Mouse (Mus musculus): ENCODE results near the gene Eml6. TPM values are rescaled to one million over a fixed set of nuclear protein-coding genes. Genes with fewer than 3 reads are reported as not detected.

Eml6 gene
- total RNA-seq, 2 experiments from 2014 or later: 23.5 to 27.5 TPM

DNA sequence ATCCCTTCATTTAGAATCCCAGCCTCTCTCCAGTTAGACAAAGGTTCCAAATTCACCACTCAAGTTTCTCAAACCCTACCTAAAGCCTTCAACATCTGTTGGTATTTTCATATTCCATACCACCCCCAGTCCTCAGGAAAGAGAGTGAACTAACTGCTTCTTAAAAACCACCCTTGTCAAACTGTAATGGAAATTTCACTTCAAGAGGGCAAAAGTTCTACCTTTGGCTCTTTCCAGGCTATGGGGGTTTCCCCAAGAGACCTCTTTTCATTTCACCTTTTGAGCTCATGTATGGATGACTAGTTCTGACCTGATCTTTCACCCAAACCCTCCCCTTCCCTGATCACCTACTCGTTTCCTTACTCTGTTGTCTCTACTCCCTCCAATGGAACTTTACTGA lies 226.0 kb downstream of the Eml6 start:
- DNase-seq (ENCODE audit: extremely low spot score in 1 of 2, low spot score in 1 of 2): no peak

DNA sequence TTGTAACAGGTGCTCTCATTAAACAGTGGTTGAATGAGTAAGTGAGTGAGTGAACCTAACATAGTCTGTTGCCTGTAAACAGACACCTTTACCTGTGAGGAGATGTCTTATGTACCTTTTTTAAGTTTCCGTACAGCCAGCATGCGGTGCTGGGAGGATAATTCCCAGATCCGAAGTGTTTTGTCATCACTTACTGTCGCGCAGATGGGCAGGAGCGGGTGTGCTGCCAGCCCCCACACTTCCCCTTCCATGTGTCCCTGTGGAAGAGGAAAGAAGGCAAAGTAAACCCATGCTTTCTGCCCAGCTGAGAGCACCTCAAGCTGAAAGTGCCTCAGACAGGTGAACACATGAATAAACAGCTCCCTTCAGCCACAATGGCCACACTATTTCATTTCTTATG lies 230.7 kb downstream of the Eml6 start:
- DNase-seq (ENCODE audit: extremely low spot score in 1 of 2, low spot score in 1 of 2): peak in 1 of 2 experiments; percentile 46

DNA sequence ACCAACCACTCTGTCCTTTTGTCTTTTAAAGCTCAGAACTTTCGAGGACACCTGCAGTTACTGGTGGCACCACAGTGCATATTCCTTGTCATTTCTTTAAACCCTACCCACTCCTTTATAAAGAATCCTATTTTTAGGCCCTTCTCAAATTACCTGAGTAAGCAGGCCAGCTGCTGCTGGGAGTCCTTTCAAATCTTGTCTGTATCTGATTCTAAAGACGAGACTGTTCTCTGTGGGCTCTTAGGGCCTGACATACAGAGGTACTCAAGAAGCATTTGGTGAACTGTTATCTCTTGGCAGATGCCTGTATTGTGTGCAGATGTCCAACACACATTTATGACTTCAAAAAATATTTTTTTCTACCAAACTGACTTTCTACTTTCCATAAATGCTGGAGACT lies 231.4 kb downstream of the Eml6 start:
- no peak for DNase-seq (ENCODE audit: extremely low spot score in 1 of 2, low spot score in 1 of 2)

DNA sequence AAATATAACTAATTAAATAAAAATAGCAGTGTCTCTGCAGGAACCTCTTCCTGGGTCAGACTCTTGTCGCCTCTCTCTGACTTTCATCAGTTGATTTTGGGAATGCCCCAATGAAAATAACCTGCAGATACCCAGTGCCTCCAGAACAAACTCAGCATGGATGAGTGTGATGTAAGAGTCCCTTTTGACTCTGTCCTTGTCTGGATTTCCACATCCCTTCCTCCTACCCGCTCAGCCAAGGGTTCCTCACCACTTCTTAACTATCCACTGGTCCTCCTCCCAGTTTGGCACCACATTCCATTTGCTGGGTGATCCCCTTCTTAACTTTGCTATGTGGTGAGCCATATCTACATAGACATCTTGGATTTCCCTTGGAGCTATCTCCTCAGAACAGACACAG lies 235.0 kb downstream of the Eml6 start:
- DNase-seq (ENCODE audit: extremely low spot score in 1 of 2, low spot score in 1 of 2): no peak

DNA sequence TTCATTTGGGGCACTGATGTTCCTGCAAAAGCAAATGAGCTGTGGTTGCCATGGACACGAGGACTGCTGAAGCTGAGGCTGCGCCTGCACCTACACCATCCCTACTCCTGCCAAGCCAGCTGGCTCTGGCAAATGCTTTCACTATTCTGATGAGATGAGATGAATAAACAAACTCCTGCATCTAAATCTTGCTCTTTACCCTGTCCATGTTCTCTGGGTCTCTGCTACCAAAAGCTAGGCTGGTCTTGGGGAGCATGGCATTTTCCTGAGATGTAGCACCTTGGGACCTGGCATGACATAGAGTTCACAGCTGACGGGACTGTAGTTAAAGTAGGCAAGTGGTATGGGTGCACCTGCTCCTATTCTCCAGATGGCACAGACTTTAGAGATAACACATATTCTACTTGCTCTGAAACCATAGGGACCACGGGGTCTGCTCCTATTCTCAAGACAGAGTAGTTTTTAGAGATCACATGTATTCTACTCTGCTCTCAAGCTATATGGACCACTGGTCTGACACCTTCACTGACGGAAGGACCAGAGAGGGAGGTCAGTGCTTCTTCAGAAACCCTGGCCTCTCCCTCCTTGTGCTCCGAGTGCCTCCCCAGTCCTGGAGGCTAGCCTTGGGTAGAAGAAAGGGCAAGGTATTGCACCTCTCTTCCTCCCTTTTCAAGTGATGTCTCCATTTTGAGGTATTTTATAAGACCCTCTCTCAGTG lies 236.8 kb downstream of the Eml6 start:
- peak; percentile 56 to 61 for DNase-seq (ENCODE audit: extremely low spot score in 1 of 2, low spot score in 1 of 2)

GRCm38 (mm10) chr11:29788499-29788898 lies 237.3 kb downstream of the Eml6 start:
- no peak for DNase-seq (ENCODE audit: extremely low spot score in 1 of 2, low spot score in 1 of 2)

DNA sequence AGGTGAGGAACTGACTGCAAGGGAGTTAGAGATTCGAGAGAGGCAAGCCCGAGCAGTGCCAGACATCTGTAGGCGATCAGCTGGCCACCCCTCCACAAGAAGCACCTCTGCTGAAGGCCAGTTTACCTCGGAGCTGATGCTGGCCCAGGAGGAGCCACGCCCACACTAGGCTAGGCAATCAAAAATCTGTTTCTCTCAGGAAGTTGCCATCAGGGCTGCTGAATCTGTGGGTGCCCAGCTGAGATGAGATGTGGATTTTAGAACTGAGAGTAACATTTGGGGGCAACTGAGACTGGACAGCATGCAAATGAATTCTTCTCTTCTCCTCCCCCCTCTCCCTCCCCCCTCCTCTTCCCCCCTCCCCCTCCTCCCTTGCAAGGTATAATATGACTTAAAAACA lies 238.4 kb downstream of the Eml6 start:
- DNase-seq (ENCODE audit: extremely low spot score in 1 of 2, low spot score in 1 of 2): no peak

DNA sequence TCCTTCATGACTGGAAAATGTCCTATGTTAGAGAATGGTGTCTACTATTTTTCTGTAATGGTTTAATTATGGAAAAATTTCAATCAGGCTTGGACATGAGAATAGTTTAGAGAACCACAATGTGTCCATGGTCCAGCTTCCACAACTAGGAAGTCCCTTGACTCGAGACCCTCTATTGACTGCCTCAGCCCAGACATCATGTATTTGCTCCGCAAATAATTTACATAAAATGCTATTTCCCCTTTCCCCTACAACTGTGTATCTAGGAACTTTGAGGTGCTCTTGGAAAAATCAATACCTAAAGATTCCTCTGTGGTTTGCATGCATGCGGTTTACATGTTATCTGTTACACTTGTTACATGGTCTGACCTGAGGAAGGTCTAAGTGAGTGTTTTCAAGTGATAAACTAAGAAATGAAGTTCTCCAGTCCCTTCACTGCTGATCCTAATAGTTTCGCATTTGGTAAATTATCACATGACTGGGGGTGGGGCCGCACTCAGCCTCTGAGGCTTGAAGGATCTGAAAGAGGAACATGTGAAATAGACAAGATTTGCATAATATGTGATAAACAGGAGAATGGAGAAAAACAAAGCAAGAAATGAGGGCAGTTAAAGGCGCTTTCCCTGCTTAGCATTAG lies 239.1 kb downstream of the Eml6 start:
- DNase-seq (ENCODE audit: extremely low spot score in 1 of 2, low spot score in 1 of 2): no peak

DNA sequence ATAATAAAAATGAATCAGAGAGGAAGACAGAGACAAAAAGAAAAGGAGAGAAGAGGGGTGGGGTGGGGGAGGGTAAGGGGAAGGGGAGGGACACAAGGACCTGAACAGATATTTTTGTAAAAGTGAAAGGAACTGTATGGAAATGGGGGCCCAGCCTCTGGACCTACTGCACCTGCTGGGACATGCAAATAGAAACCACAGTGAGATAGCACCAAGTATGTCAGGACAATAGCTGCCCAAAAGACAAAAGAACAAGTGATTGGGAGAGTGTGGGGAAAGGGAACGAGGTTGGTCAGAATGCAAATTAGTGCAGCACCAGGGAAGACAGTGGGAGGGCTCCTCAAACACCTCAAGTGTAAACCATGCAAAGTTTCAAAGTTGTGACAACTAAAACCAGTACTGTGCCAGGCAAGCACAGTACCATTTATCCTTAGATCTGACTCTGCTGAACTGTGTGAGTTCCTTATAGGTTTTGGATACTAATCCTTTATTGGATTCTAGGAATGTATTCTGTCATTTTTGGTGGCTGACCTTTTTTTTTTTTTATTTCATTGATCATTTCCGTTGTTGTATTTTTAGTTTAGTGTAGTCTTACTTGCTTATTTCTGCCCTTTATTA lies 246.3 kb downstream of the Eml6 start:
- DNase-seq (ENCODE audit: extremely low spot score in 1 of 2, low spot score in 1 of 2): no peak

DNA sequence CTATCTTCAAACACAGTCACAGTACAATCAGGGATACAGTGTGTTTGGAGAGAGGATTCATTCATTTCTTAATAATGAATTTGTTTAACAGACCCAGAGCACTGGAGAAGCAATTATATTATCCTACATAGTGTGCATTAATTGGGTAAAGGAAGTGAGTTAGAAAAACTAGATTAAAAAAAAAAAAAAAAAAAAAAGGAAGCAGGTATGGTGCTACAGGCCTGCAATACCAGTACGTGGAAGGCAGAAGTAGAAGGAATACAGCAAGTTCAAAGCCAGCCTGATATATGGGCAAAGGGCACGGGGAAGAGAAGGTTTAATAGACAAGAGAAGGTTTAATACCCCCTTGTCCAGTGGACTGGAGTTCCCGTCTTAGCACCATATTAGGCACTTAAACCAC lies 246.9 kb downstream of the Eml6 start:
- no peak for DNase-seq (ENCODE audit: extremely low spot score in 1 of 2, low spot score in 1 of 2)

GRCm38 (mm10) chr11:29777964-29778363 lies 247.9 kb downstream of the Eml6 start:
- no peak for DNase-seq (ENCODE audit: extremely low spot score in 1 of 2, low spot score in 1 of 2)

GRCm38 (mm10) chr11:29774760-29775159 lies 251.1 kb downstream of the Eml6 start:
- DNase-seq (ENCODE audit: extremely low spot score in 1 of 2, low spot score in 1 of 2): no peak

GRCm38 (mm10) chr11:29774296-29774695 lies 251.5 kb downstream of the Eml6 start:
- no peak for DNase-seq (ENCODE audit: extremely low spot score in 1 of 2, low spot score in 1 of 2)

DNA sequence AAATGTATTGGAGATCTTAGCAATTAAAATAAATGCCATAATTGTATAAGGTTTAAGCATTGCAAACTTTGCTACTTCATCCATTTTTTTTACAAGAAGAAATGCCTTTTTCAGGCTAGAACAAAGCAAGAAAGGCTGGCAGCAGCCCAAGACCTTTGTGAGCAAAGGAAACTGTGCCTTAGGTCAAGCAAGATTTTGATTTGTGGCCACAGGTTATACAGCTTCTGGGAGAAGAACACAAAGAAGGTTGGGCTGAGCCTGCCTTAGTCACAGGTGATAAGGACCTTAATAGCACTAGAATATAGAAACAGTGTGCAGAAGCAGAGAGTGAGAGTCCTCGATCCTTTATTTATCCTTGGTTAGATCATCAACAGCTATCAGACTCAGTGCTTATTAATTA lies 253.6 kb downstream of the Eml6 start:
- no peak for DNase-seq (ENCODE audit: extremely low spot score in 1 of 2, low spot score in 1 of 2)

DNA sequence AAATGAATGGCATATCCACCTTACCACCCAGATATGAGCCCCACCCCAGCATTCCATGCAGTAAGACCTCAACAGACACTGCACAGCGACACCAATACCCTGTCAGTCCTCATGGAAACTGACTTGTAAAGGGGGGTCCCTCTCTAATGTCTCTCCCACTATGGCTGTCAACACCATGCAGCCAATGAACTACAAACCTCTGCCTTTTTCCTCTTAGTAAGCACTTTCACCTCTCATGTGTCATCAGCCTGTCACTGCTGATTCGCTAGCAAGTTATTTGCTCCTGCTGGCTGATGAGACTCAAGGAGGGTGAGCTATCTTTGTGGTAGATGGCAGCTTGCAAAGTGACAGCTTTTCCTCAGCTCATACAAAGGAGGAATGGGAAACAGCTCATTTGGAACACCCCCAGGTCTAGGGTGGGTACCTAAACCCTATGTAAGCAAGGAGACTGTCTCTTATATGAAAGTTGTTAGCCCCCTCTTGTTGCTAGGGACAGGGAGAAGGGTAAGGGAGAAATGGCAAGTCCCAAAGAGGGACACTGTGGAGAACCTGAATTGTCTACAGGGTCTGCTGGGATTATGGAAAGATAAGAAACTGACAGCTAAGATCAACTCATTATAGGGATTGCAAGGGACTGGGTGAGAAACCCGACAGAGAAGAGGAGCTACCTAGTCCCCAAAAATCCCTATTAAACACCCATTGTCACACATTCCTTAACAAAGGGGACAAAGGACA lies 255.0 kb downstream of the Eml6 start:
- no peak for DNase-seq (ENCODE audit: extremely low spot score in 1 of 2, low spot score in 1 of 2)

DNA sequence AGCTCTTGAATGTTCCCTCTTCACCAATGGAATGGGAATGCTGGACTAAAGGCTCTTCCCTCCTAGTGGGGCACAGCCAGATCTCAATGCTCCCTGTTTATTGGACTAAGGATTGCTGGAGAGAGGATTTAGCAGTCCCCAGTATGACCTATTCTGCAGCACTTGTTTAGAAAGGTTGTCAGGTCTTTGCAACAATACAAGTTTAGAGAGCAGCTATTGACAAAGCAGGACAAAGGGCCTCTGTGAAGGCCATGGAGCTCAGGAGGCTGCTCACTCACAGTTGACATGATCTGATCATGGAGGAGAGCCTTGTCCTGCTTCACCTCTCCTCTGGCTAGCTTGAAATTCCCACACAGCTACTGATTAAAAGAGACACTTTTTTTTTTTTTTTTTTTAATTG lies 257.3 kb downstream of the Eml6 start:
- no peak for DNase-seq (ENCODE audit: extremely low spot score in 1 of 2, low spot score in 1 of 2)

- no peak for DNase-seq (ENCODE audit: extremely low spot score in 1 of 2, low spot score in 1 of 2)
Measured at GRCm38 (mm10) chr11:29766313-29766982, 259.4 kb downstream of the Eml6 start.

DNA sequence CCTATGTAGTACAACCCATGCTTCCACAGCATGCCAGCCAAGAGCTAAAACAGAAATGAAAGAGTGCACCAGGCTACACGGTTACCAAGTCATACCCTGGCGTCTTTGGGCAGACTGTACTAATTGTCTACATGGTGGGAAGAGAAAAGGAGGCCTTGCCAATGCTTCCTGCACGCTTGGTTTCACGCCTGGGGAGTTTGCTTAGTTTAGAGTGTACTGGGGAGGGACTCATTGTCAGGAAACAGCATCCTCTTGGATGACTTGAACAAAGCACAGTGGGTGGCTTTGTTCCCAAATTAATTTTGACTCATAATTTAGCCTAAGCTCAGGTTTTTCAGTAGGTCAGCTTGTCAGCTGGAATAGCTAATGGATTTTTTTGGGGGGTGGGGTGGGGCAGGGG lies 260.8 kb downstream of the Eml6 start:
- no peak for DNase-seq (ENCODE audit: extremely low spot score in 1 of 2, low spot score in 1 of 2)

DNA sequence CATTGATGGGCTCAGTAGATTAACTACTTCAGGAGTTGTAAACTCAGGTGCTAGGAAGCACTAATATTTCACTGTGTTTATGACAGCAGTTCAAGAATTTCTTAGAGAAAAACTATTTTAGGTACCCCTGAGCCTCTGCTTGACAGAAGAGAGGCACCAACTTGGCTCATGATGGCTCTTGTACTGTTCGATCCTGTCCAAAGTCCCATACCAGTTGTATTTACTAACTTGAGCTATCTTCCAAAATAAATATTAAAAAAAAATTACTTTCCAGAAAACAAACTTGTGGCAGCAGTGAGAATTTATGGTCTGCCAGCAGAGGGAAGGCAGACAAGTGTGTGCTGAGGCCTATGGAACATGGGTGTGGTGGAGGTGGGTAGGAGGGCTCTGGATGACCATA lies 263.1 kb downstream of the Eml6 start:
- no peak for DNase-seq (ENCODE audit: extremely low spot score in 1 of 2, low spot score in 1 of 2)

- DNase-seq (ENCODE audit: extremely low spot score in 1 of 2, low spot score in 1 of 2): no peak
Measured at GRCm38 (mm10) chr11:29761387-29761786, 264.4 kb downstream of the Eml6 start.

- DNase-seq (ENCODE audit: extremely low spot score in 1 of 2, low spot score in 1 of 2): no peak
Measured at GRCm38 (mm10) chr11:29758617-29759016, 267.2 kb downstream of the Eml6 start.
